Mouse (Mus musculus): Measurements from ENCODE around the gene Btbd9. TPM values are rescaled to one million over a fixed set of nuclear protein-coding genes. Genes with fewer than 3 reads are reported as not detected.

Gene Btbd9
- polyA plus RNA-seq, 1 experiment from 2014 or later = 139 TPM

GRCm38 (mm10) chr17:30453272-30453671 lies 123.0 kb downstream of the Btbd9 start:
- H3K4me3 ChIP-seq = no peak overlapping the region
- 51% methylated on average over 4 of the region's 4 CpGs for WGBS
- no peaks in the 10 kb centered on the region for H3K27me3 ChIP-seq
- H3K4me1 ChIP-seq (replicated peaks) = peaks cover 35% of the 10 kb centered on the region
- H3K27ac ChIP-seq (replicated peaks) = no peak overlapping the region; the same call in 1 of the 2 replicates
- H3K9me3 ChIP-seq = no peaks in the 10 kb centered on the region
- no peak overlapping the region for H3K4me2 ChIP-seq
- H3K9ac ChIP-seq = no peak overlapping the region
- no peaks in the 10 kb centered on the region for H3K36me3 ChIP-seq
- ATAC-seq (ENCODE audit: low FRiP score, low read depth) = no peak

GRCm38 (mm10) chr17:30452363-30452762 lies 123.9 kb downstream of the Btbd9 start:
- no peaks in the 10 kb centered on the region for H3K27me3 ChIP-seq
- no peaks in the 10 kb centered on the region for H3K9me3 ChIP-seq
- WGBS = 76% methylated on average over 9 of the region's 9 CpGs
- no peak overlapping the region for H3K27ac ChIP-seq (replicated peaks)
- no peak overlapping the region for H3K9ac ChIP-seq
- no peak for ATAC-seq (ENCODE audit: low FRiP score, low read depth)
- no peak overlapping the region for H3K4me3 ChIP-seq
- H3K4me2 ChIP-seq = no peak overlapping the region
- peaks cover 25% of the 10 kb centered on the region for H3K4me1 ChIP-seq (replicated peaks)
- no peaks in the 10 kb centered on the region for H3K36me3 ChIP-seq

- H3K9me3 ChIP-seq = no peaks in the 10 kb centered on the region
- 85% methylated on average over 5 of the region's 5 CpGs for WGBS
- no peak overlapping the region for H3K9ac ChIP-seq
- no peak overlapping the region for H3K4me3 ChIP-seq
- no peak overlapping the region for H3K4me2 ChIP-seq
- H3K36me3 ChIP-seq = no peaks in the 10 kb centered on the region; the same call in 1 of the 2 replicates
- no peaks in the 10 kb centered on the region for H3K27me3 ChIP-seq
- ATAC-seq (ENCODE audit: low FRiP score, low read depth) = no peak
- no peak overlapping the region for H3K27ac ChIP-seq (replicated peaks)
- peaks cover 6% of the 10 kb centered on the region; the same call in 1 of the 2 replicates for H3K4me1 ChIP-seq (replicated peaks)
Observed at GRCm38 (mm10) chr17:30448562-30448961, 127.7 kb downstream of the Btbd9 start.

GRCm38 (mm10) chr17:30445805-30446441 lies 130.4 kb downstream of the Btbd9 start:
- Histone ChIP-seq H3K9ac (no peak overlapping the region), H3K4me1 (replicated peaks) (no peaks in the 10 kb centered on the region), H3K27me3 (no peaks in the 10 kb centered on the region), H3K9me3 (no peaks in the 10 kb centered on the region), H3K27ac (replicated peaks) (no peak overlapping the region), H3K36me3 (no peaks in the 10 kb centered on the region; the same call in 1 of the 2 replicates), H3K4me2 (no peak overlapping the region), H3K4me3 (no peak overlapping the region)
- 96% methylated on average over 3 of the region's 3 CpGs for WGBS
- no peak for ATAC-seq (ENCODE audit: low FRiP score, low read depth)

- Histone ChIP-seq H3K4me1 (replicated peaks) (peaks cover 12% of the 10 kb centered on the region), H3K9ac (no peak overlapping the region), H3K36me3 (no peaks in the 10 kb centered on the region; the same call in 1 of the 2 replicates), H3K4me3 (no peak overlapping the region), H3K27ac (replicated peaks) (no peak overlapping the region), H3K27me3 (no peaks in the 10 kb centered on the region), H3K4me2 (no peak overlapping the region), H3K9me3 (no peaks in the 10 kb centered on the region)
- no peak for ATAC-seq (ENCODE audit: low FRiP score, low read depth)
- 90% methylated on average over 3 of the region's 3 CpGs for WGBS
Observed at GRCm38 (mm10) chr17:30439702-30440101, 136.6 kb downstream of the Btbd9 start.

GRCm38 (mm10) chr17:30438786-30439185 lies 137.5 kb downstream of the Btbd9 start:
- no peak overlapping the region for H3K27ac ChIP-seq (replicated peaks)
- H3K9me3 ChIP-seq = no peaks in the 10 kb centered on the region
- H3K27me3 ChIP-seq = no peaks in the 10 kb centered on the region
- H3K9ac ChIP-seq = no peak overlapping the region
- WGBS = 92% methylated on average over 4 of the region's 4 CpGs
- peaks cover 12% of the 10 kb centered on the region for H3K4me1 ChIP-seq (replicated peaks)
- ATAC-seq (ENCODE audit: low FRiP score, low read depth) = no peak
- no peak overlapping the region for H3K4me3 ChIP-seq
- no peak overlapping the region for H3K4me2 ChIP-seq
- no peaks in the 10 kb centered on the region for H3K36me3 ChIP-seq

GRCm38 (mm10) chr17:30436021-30436461 lies 140.2 kb downstream of the Btbd9 start:
- ATAC-seq (ENCODE audit: low FRiP score, low read depth) = no peak
- H3K27ac ChIP-seq (replicated peaks) = no peak overlapping the region; the same call in 1 of the 2 replicates

GRCm38 (mm10) chr17:30435478-30435877 lies 140.8 kb downstream of the Btbd9 start:
- Histone ChIP-seq H3K9me3 (no peaks in the 10 kb centered on the region), H3K9ac (no peak overlapping the region), H3K4me1 (replicated peaks) (peaks cover 12% of the 10 kb centered on the region), H3K4me2 (no peak overlapping the region), H3K36me3 (no peaks in the 10 kb centered on the region), H3K27ac (replicated peaks) (no peak overlapping the region), H3K27me3 (no peaks in the 10 kb centered on the region), H3K4me3 (no peak overlapping the region)
- ATAC-seq (ENCODE audit: low FRiP score, low read depth) = no peak
- 49% methylated on average over 7 of the region's 7 CpGs for WGBS

More at GRCm38 (mm10) chr17:30436021-30436461, 140.2 kb downstream of the Btbd9 start:
- 50% methylated on average over 5 of the region's 5 CpGs for WGBS
- no peak overlapping the region for H3K9ac ChIP-seq
- no peaks in the 10 kb centered on the region for H3K9me3 ChIP-seq
- no peaks in the 10 kb centered on the region for H3K27me3 ChIP-seq
- no peak overlapping the region for H3K4me3 ChIP-seq
- H3K4me2 ChIP-seq = no peak overlapping the region
- H3K36me3 ChIP-seq = no peaks in the 10 kb centered on the region
- peaks cover 12% of the 10 kb centered on the region for H3K4me1 ChIP-seq (replicated peaks)

- H3K4me2 ChIP-seq = no peak overlapping the region
Observed at GRCm38 (mm10) chr17:30432094-30432493, 144.2 kb downstream of the Btbd9 start.

GRCm38 (mm10) chr17:30430961-30431640 lies 145.2 kb downstream of the Btbd9 start:
- no peak overlapping the region for H3K27ac ChIP-seq (replicated peaks)
- H3K9ac ChIP-seq = no peak overlapping the region
- no peaks in the 10 kb centered on the region for H3K27me3 ChIP-seq
- no peaks in the 10 kb centered on the region for H3K36me3 ChIP-seq
- H3K4me1 ChIP-seq (replicated peaks) = peaks cover 9% of the 10 kb centered on the region
- no peak overlapping the region for H3K4me2 ChIP-seq
- 81% methylated on average over 10 of the region's 10 CpGs for WGBS
- H3K4me3 ChIP-seq = no peak overlapping the region
- ATAC-seq (ENCODE audit: low FRiP score, low read depth) = no peak
- no peaks in the 10 kb centered on the region for H3K9me3 ChIP-seq

More at GRCm38 (mm10) chr17:30432094-30432493, 144.2 kb downstream of the Btbd9 start:
- Histone ChIP-seq H3K9me3 (no peaks in the 10 kb centered on the region), H3K4me1 (replicated peaks) (peaks cover 12% of the 10 kb centered on the region), H3K9ac (no peak overlapping the region), H3K36me3 (no peaks in the 10 kb centered on the region), H3K27ac (replicated peaks) (no peak overlapping the region), H3K27me3 (no peaks in the 10 kb centered on the region), H3K4me3 (no peak overlapping the region)
- no peak for ATAC-seq (ENCODE audit: low FRiP score, low read depth)
- 88% methylated on average over 10 of the region's 10 CpGs for WGBS

- Histone ChIP-seq H3K4me2 (no peak overlapping the region), H3K9ac (no peak overlapping the region), H3K4me1 (replicated peaks) (no peaks in the 10 kb centered on the region), H3K9me3 (no peaks in the 10 kb centered on the region), H3K27ac (replicated peaks) (no peak overlapping the region), H3K27me3 (no peaks in the 10 kb centered on the region), H3K4me3 (no peak overlapping the region), H3K36me3 (no peaks in the 10 kb centered on the region)
- ATAC-seq (ENCODE audit: low FRiP score, low read depth) = no peak
- WGBS = 95% methylated on average over 9 of the region's 9 CpGs
Observed at GRCm38 (mm10) chr17:30428661-30429060, 147.6 kb downstream of the Btbd9 start.

- ATAC-seq (ENCODE audit: low FRiP score, low read depth) = no peak
- Histone ChIP-seq H3K27ac (replicated peaks) (no peak overlapping the region), H3K27me3 (no peaks in the 10 kb centered on the region), H3K4me1 (replicated peaks) (peaks cover 3% of the 10 kb centered on the region; the same call in 1 of the 2 replicates), H3K4me3 (no peak overlapping the region), H3K4me2 (no peak overlapping the region), H3K9me3 (no peaks in the 10 kb centered on the region), H3K9ac (no peak overlapping the region), H3K36me3 (no peaks in the 10 kb centered on the region)
- 55% methylated on average over 4 of the region's 4 CpGs for WGBS
Observed at GRCm38 (mm10) chr17:30423256-30423852, 152.9 kb downstream of the Btbd9 start.

All from hindbrain, embryonic 15.5 days (tissue).